ENCODE assay signal across 17 mouse cellular contexts in genomic region chr12:103008491-103008890, GRCm38 (mm10). TPM values are rescaled to one million over a fixed set of nuclear protein-coding genes. Genes with fewer than 3 reads are reported as not detected.
DNase-seq lines count a peak whose midpoint lies in the region; ATAC-seq and TF ChIP-seq lines count a peak whose summit lies in the region.
"Had no signal": no experiment of that assay in that cellular context is flagged by ENCODE, and none has a peak within 500 bp of the region (broad histone marks: within the 10 kb centered on the region; RNA-seq: fewer than 3 reads in every experiment).

No protein-coding gene starts in this region.

- no peak overlapping the region for H3K4me3 ChIP-seq in hindbrain, embryonic 15.5 days
- H3K4me3 ChIP-seq in hindbrain, embryonic 10.5 days, result no peak overlapping the region
- no peak overlapping the region for H3K4me3 ChIP-seq in midbrain, embryonic 16.5 days (ENCODE audit: low read depth, low read length)
- H3K4me3 ChIP-seq in midbrain, embryonic 13.5 days (replicated peaks), result no peak overlapping the region
- H3K4me3 ChIP-seq: embryonic facial prominence, embryonic 15.5 days; heart, embryonic 10.5 days; kidney, embryonic 15.5 days; liver, embryonic 12.5 days; megakaryocyte, embryonic 14.5 days; stomach, embryonic 15.5 days had no signal

- H3K36me3 ChIP-seq in hindbrain, embryonic 15.5 days, result peaks cover 19% of the 10 kb centered on the region
- no peaks in the 10 kb centered on the region for H3K36me3 ChIP-seq in hindbrain, embryonic 10.5 days
- H3K36me3 ChIP-seq in midbrain, embryonic 16.5 days (ENCODE audit: control insufficient read depth, insufficient read depth, low read length), result peaks cover 12% of the 10 kb centered on the region
- peaks cover 14% of the 10 kb centered on the region for H3K36me3 ChIP-seq in midbrain, embryonic 13.5 days
- H3K36me3 ChIP-seq: embryonic facial prominence, embryonic 15.5 days; heart, embryonic 10.5 days; kidney, embryonic 15.5 days; liver, embryonic 12.5 days; stomach, embryonic 15.5 days had no signal

- 0 out of 2 replicates have a peak, but pooled peaks have one; percentile 27 for ATAC-seq in hindbrain, embryonic 15.5 days (ENCODE audit: low FRiP score, low read depth)
- ATAC-seq in midbrain, embryonic 16.5 days, result peak; percentile 48; the same call in 1 of the 2 replicates
- no peak for ATAC-seq in midbrain, embryonic 13.5 days
- ATAC-seq: liver, embryonic 12.5 days had no signal

- no peak for TF ChIP-seq POLR2A in brain, embryonic 14.5 days (IDR thresholded peaks at IDR 0.05; ENCODE audit: borderline replicate concordance, extremely low read depth, insufficient read depth, insufficient read length, poor library complexity, severe bottlenecking)

- peaks cover 13% of the 10 kb centered on the region; the same call in 1 of the 2 replicates for H3K4me1 ChIP-seq in hindbrain, embryonic 15.5 days (replicated peaks)
- no peaks in the 10 kb centered on the region for H3K4me1 ChIP-seq in hindbrain, embryonic 10.5 days (replicated peaks)
- peaks cover 9% of the 10 kb centered on the region for H3K4me1 ChIP-seq in midbrain, embryonic 16.5 days (ENCODE audit: control insufficient read depth, insufficient read depth, low read length)
- peaks cover 5% of the 10 kb centered on the region for H3K4me1 ChIP-seq in midbrain, embryonic 13.5 days (replicated peaks)
- H3K4me1 ChIP-seq: embryonic facial prominence, embryonic 15.5 days; heart, embryonic 10.5 days; kidney, embryonic 15.5 days; liver, embryonic 12.5 days; megakaryocyte, embryonic 14.5 days; stomach, embryonic 15.5 days had no signal

- H3K27me3 ChIP-seq in hindbrain, embryonic 15.5 days, result no peaks in the 10 kb centered on the region
- no peaks in the 10 kb centered on the region for H3K27me3 ChIP-seq in hindbrain, embryonic 10.5 days (ENCODE audit: insufficient read depth, poor library complexity, severe bottlenecking)
- no peaks in the 10 kb centered on the region for H3K27me3 ChIP-seq in midbrain, embryonic 16.5 days (ENCODE audit: control insufficient read depth, insufficient read depth, low read depth, low read length)
- no peaks in the 10 kb centered on the region for H3K27me3 ChIP-seq in midbrain, embryonic 13.5 days
- H3K27me3 ChIP-seq: embryonic facial prominence, embryonic 15.5 days; kidney, embryonic 15.5 days; liver, embryonic 12.5 days; megakaryocyte, embryonic 14.5 days; stomach, embryonic 15.5 days had no signal

- H3K9ac ChIP-seq in hindbrain, embryonic 15.5 days, result no peak overlapping the region
- H3K9ac ChIP-seq in midbrain, embryonic 16.5 days (ENCODE audit: low read depth, low read length), result no peak overlapping the region
- no peak overlapping the region for H3K9ac ChIP-seq in midbrain, embryonic 13.5 days (replicated peaks)
- H3K9ac ChIP-seq: embryonic facial prominence, embryonic 15.5 days; kidney, embryonic 15.5 days; liver, embryonic 12.5 days; stomach, embryonic 15.5 days had no signal

- H3K9me3 ChIP-seq in hindbrain, embryonic 15.5 days, result no peaks in the 10 kb centered on the region
- no peaks in the 10 kb centered on the region for H3K9me3 ChIP-seq in hindbrain, embryonic 10.5 days
- no peaks in the 10 kb centered on the region for H3K9me3 ChIP-seq in midbrain, embryonic 16.5 days (replicated peaks; ENCODE audit: control insufficient read depth, low read length, poor library complexity, severe bottlenecking)
- H3K9me3 ChIP-seq in midbrain, embryonic 13.5 days, result no peaks in the 10 kb centered on the region
- H3K9me3 ChIP-seq: embryonic facial prominence, embryonic 15.5 days; heart, embryonic 10.5 days; kidney, embryonic 15.5 days; liver, embryonic 12.5 days; megakaryocyte, embryonic 14.5 days; stomach, embryonic 15.5 days had no signal

- TF ChIP-seq CTCF in brain, embryonic 14.5 days (IDR thresholded peaks at IDR 0.05; ENCODE audit: borderline replicate concordance, extremely low read depth, insufficient read depth, insufficient read length), result no peak

- whole genome bisulfite sequencing in hindbrain, embryonic 15.5 days, result 31% methylated on average over 4 of the region's 4 CpGs
- 71% methylated on average over 4 of the region's 4 CpGs for WGBS in hindbrain, embryonic 10.5 days
- WGBS in midbrain, embryonic 16.5 days, result 38% methylated on average over 4 of the region's 4 CpGs
- 58% methylated on average over 4 of the region's 4 CpGs for WGBS in midbrain, embryonic 13.5 days

- H3K4me2 ChIP-seq in hindbrain, embryonic 15.5 days, result no peak overlapping the region
- H3K4me2 ChIP-seq in midbrain, embryonic 16.5 days (ENCODE audit: low read length), result no peak overlapping the region
- H3K4me2 ChIP-seq in midbrain, embryonic 13.5 days (replicated peaks), result no peak overlapping the region
- H3K4me2 ChIP-seq: embryonic facial prominence, embryonic 15.5 days; kidney, embryonic 15.5 days; liver, embryonic 12.5 days; stomach, embryonic 15.5 days had no signal

- H3K27ac ChIP-seq in hindbrain, embryonic 15.5 days (replicated peaks), result no peak overlapping the region
- H3K27ac ChIP-seq in hindbrain, embryonic 10.5 days, result no peak overlapping the region
- H3K27ac ChIP-seq in midbrain, embryonic 16.5 days (ENCODE audit: low read length), result 0 out of 2 replicates have a peak overlapping the region, but pooled peaks have one; percentile 22
- H3K27ac ChIP-seq in midbrain, embryonic 13.5 days, result no peak overlapping the region
- H3K27ac ChIP-seq: embryonic facial prominence, embryonic 15.5 days; heart, embryonic 10.5 days; kidney, embryonic 15.5 days; liver, embryonic 12.5 days; stomach, embryonic 15.5 days had no signal

- DNase-seq in hindbrain, embryonic 10.5 days (ENCODE audit: low spot score), result no peak
- DNase-seq in adrenal gland, adult (ENCODE audit: inconsistent age in 2 of 2, low spot score in 1 of 2), result peak; percentile 71 to 93
- peak; percentile 45 for DNase-seq in brain, embryonic 14.5 days (ENCODE audit: low read depth)
- DNase-seq in ovary, adult 18-20 months (ENCODE audit: low spot score), result no peak
- no peak for DNase-seq in right cerebral cortex, postnatal 36 days (ENCODE audit: low spot score in 2 of 2)
- DNase-seq: gastrocnemius, postnatal 36 days; heart, postnatal 14 days; spleen, adult 18-20 months had no signal

RNA-seq across cellular contexts. Expression of gene Unc79, which starts 59.8 kb away (rescaled TPM):
- 6.9 and 7.5 TPM in 2 replicates for polyA plus RNA-seq in hindbrain, embryonic 15.5 days (2015; fragmentation: Nextera tagmentation; extraction: Ambion mirVana)
- 1.0 and 1.6 TPM in 2 replicates for polyA plus RNA-seq in hindbrain, embryonic 10.5 days (2016; fragmentation: Nextera tagmentation; extraction: Ambion mirVana)
- 7.4 and 7.8 TPM in 2 replicates for polyA plus RNA-seq in midbrain, embryonic 16.5 days (2015; fragmentation: Nextera tagmentation; extraction: Ambion mirVana)
- polyA plus RNA-seq in midbrain, embryonic 13.5 days (2015; fragmentation: Nextera tagmentation; extraction: Ambion mirVana), result 7.9 and 8.3 TPM in 2 replicates
- polyA plus RNA-seq in brain, embryonic 14.5 days (2012; rRNA removed), result 40.6 and 43.1 TPM in 2 replicates

Comparison
In these comparisons a context has a peak if more than half of its experiments do, and no peak if none do; other contexts are left out.
1. DNase-seq: peak in adrenal gland, adult (2 of 2) and brain, embryonic 14.5 days (single experiment); none in hindbrain, embryonic 10.5 days (single experiment), ovary, adult 18-20 months (single experiment) and right cerebral cortex, postnatal 36 days (0 of 2).